Mouse (Mus musculus) 416B (cell line): ENCODE measurements at regions not wholly inside any gene's neighbourhood (a gene's known extent, or its start where the extent isn't known, plus 50 kb on each side); places are given as distances from the start of the nearest gene placed in this dataset.

Experiments
- DNase-seq: peaks from one replicate; pipeline ENCODE4 v3.0.0; 2011; ENCODE audit warnings: low read depth

DNA sequence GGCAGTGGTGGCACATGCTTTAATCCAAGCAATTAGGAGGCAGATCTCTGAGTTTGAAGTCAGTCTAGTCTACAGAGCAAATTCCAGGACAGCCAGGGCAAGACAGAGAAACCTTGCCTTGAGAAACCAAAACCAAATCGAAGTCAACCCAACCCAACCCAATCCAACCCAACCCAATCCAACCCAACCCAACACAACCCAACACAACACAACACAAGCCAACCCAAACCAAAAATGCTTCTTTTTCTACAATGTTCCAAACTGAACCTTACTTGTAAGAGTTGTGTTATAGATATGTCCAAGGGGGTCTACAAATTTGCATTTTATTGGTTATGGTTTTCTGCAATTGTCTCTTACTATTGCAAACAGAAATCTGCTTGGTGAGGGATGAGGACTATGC is 52.8 kb upstream of the Chodl start:
- DNase-seq: peak; percentile 71

DNA sequence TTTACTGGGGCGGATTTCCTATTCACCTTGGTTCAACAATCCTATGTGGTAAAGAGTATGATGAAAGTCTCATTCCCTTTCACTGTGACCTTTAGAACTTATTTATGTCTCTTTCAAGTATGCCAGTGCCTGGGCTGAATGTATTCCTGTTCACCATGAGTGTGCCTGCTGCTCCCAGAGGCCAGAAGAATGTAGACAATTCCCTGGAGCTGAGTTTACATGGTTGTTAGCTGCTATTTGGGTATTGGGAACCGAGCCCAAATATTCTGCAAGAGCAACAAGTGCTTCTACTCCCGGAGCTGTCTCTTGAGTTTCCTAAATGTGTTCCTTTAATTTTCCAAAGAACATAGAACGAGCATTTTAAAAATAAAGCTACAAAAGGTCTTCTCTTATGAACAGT is 71.7 kb upstream of the Chodl start:
- DNase-seq: no peak

DNA sequence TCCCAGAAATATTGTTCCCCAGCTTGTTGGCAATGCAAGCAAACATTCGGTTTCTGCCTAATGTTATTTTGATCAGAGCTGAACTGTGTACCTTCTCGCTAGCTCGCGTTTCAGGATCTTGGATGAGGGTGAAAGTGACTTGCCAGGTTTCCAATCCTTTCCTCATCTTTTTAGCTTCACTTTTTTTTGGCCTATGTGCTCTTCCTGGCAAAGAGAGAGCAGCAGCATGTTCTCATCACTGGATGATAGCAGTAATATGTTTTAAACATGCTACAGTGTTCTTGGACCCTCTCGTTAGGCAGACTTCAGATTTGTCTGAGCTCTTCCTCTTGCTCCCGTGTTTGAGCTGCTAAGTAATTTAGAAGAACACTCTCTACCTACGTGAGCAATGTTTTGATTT is 99.8 kb upstream of the Chodl start:
- DNase-seq: no peak

DNA sequence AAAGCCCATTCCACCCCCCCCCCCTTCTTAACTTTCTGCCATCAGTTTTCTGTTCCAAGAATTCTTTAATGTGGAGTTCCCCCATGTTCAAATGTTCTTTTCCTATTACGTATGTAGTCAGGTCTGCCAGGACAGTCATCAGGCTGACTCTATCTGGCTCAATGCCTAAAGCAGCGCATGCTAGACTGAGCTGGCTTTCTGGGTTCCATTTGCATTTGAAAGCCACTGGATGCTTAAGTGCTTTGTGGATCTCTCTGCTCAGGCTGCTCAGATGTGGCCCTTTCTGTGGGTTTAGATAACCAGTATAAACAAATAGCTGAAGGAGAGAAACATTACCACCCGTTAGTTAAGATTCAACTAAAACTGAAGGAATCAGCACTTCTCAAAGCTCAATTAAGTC is 103.0 kb upstream of the Chodl start:
- DNase-seq: no peak

DNA sequence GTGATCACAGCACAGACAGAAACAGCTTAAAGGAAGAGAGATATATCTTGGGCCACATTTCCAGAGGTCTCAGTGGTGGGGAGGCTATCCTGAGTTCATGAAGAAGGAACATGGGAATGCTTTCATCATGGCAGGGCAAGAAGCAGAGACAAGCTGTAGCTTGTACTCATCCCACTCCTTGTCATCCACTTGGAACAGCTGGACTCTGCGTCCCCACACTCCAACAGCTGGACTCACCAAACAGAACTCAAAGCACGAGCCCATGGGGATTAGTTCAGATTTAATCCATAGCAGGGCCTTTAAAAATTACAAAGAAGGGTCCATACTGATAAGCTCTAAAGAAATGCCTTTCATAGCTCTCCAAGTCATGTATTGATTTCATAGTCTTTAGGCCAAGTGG is 140.7 kb upstream of the Chodl start:
- no peak for DNase-seq

DNA sequence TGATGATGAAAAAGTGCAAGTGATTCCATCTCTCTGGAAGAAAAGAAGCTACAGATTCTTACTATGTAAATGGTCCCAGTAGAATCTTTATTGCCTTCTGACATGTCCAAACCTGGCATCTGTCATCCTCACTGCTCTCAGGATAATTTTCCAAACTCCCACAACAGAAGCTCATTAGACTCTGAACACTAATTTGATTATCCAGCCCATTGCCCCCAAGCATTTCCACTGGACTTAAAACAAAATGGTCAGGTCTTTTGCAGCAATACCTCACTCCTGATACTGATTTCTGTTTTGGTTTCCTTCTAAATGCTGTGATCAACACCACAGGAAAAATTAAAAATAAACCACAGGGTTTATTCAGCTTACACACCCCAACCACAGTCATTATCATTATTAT is 171.5 kb upstream of the Chodl start:
- no peak for DNase-seq

DNA sequence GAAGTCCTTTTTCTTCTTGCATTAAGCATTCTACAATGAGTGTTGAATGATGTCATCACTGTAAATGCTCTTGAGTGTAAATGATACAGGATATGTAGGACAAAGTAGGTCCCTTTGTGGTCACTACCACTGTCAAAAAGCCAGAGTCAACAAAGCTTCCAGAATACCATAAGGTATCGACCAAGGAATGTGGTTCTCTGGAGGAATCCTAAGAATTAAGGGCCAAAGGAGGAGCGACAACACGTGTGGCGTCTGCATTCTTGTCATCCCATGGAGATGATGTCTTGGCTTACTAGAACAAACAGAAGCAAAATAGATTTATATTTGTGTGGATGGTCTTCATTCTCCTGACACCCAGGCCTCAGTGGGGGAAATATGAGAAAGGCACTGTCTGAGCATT is 161.4 kb upstream of the D16Ertd472e start:
- DNase-seq: no peak

DNA sequence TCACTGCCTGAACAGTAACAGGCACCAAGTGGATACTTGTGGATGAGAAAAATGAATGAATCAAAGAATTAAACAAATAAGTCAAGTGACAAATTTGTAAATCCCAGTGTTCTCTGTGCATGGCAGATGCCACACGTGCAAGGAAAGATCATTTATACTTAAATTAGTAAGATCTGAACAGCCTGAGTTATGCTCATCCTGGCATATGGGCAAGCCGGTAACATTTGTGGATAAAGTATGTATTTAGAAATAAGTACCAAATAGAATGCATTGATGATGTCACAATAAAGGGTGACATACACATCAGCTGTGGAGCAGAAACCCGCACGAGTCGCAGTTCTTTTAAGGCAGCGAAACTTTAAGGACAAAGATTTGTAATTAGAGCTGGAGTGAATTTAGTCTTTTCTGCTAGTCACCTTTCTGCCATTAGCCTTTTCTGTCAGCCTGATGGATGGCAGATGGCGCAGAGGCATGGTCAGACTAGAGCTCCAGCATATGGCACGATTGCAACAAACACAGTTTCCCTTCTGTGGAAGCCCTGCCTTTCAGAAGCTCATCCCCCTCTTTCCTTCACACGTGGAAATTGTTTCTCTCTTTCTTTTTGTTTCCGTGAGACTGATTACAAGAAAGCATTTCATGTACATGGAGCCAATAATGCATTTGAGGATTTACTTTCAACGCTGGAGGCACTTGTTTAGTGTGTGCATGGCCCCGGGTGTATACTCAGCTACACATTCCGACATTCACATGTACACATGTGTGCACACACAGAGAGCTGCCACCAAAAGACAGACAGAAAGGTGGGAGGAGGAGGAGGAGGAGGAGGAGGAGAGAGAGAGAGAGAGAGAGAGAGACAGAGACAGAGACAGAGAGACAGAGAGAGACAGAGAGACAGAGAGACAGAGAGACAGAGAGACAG is 154.3 kb upstream of the D16Ertd472e start:
- no peak for DNase-seq

DNA sequence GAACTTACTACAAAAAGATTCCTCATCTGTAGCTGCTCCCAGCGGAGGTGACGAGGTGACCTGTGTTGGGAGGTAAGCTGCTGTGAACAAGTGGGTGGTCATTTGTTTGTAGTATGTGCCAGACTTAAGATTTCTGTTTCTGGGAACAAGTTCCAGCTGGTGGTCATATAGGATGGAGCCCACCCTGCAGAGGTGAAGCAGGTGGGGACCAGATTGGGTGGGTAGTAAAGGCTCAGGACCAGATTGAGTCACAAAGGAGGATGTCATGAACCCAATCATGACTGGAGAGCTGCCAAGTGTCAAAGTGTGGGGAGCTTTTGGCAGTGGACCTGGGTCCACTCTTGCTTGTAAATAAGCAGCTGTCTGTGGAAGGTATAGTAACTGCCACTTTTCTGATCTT is 149.0 kb upstream of the D16Ertd472e start:
- DNase-seq: no peak

DNA sequence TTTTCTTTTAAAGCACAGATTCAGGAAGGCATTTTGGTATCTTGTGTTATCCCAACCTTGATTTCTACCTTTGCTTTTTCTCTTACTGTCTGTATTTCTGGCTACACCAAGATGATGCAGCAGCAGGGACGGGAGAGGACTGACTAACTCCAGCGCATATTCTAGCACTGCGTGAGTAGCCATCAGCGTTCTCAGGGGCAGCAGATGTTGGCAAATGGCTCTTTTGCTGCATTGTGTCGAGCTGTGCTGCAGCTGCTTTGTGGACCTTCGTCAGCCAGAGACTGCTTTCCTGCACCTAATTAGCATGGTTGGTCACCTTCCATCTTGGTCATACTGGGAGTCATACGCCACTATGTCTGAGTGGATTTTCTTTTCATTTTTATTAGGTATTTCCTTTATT is 133.4 kb upstream of the D16Ertd472e start:
- DNase-seq: no peak

DNA sequence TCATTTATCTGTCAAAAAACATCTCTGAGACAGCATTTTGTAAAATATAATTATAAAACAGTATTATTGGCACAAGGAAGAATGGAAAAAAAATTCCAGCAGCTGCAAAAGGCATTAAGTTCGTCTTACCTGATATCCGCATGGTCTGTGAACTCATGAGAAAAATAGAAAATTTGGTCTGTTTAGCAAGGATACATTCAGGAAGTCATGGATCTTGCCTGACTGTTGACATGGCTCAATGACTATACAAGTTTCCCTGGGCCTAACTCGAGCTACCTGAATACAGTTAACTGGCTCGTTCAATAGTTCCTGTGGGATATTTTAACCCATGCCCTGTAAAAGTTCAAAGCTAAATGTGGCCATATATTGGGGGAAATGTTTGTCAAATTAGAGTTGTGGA is 131.1 kb upstream of the D16Ertd472e start:
- no peak for DNase-seq

DNA sequence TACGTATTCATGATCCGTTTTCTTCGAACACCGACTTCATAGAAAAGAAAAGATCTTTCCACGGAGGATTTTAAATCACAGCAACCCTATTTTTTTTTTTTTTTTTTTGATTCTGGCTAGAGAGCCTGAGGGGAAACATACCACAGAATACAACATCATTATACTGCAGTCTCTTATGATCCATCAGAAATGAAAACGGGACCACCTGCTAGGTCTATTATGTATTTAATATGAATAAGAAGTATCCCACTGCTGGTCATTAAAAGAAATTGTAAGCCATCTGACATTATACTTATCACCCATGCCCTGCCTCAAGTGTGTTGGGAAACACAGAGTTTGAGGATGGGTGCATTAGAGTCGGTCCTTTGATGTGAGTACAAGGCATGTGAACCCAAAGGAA is 130.7 kb upstream of the D16Ertd472e start:
- no peak for DNase-seq

DNA sequence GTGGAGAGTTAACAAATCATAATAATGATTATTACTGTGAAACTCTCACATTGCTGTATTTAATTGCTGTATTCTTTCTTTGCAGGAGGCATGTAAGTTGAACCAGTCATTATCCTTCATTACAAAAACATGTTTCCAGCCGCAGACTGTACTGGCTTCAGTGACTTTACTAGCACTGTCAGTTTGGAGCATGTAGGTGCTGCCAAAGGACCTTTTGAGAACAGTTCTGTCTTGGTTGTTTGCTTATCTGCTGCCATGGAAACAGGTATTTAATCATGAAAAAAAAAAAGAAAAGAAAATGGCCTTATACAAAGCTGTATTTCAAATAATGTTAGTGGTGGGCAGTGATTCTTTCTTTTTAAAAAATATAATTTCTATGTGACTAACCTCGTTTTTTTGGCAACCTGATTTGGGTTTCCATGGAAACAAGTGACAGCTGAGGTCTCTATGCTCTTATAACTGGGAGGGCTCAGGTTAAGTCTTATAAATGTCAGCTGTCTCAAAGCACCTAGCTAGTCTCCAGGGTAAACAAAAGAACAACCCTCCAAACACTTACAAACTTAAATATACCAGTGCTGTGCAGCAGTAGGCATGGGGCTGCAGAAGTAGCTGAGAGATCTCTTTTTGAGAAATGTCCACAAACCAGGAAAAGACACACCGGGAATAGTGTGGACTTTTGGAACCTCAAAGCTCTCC is 121.2 kb upstream of the D16Ertd472e start:
- DNase-seq: no peak

DNA sequence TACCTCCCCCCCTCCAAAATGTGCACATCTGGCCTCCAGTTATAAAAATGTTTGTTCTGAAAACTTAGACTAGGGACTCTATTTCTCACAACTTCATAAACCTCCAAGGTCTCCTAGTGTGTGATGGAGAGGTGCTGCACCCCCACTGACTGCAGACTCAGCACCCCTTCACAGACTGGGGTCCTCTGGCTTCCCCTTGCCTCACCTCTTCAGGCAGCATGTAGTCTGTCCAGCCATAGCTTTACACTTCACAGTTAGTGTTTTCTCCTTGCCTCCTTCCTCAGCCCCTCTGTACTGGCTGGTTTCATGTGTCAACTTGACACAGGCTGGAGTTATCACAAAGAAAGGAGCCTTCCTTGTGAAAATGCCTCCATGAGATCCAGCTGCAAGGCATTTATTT is 111.7 kb upstream of the D16Ertd472e start:
- no peak for DNase-seq

DNA sequence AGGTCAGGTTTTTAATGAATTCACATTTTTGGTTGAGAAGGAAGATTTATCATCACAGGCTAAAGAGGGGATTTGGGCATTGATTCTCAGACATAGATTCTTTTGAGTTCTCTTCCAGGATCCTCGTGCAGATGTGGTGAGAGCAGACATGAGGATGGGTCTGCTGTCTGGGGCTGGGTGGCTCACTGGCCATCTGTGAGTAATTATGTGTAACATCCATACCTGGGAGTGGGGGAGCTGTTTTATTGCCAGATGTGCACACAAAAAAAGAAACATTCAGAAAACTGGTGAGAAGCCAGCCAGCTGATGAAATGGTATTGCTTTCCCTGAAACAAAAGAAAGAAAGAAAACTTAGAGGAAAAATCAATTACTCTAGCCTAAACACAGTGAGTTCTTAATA is 108.7 kb upstream of the D16Ertd472e start:
- DNase-seq: no peak

DNA sequence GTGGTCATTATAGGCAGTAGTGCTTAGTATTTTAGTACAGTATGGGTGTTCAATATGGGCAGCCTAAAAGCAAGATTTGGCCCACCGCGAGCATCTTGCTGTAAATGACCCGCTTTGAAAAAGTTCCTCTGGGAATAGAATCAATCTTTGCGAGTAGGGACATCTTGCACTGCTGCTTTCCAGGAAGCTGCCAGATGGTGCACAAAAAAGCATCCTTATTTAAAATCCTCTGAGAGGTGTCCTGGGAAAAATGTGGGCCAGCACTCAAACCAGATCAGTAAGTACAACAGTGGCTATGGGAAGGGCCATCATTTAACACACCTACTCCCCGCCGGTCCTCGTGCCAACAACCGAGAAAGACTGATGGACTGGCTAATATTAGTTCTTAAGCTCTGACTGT is 107.5 kb upstream of the D16Ertd472e start:
- DNase-seq: no peak

DNA sequence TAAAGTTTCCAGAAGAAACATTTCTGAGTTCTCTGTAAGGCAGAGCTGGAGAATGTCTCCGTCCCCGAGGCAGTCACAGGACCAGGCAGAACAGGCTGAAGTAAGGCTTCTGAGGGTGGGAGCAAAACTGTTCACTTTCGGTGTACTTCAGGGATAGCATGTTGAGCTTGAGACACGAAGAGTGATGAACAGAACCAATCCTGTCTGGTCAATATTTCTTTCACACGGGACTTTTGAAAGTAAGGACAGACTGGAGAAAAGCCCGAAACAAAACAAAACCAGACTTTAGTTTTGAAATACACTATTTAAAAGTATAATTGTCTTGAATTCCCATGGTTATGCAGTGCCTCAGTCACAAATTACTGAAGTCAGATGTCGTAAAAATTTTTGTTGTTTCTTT is 84.6 kb upstream of the D16Ertd472e start:
- DNase-seq: no peak

DNA sequence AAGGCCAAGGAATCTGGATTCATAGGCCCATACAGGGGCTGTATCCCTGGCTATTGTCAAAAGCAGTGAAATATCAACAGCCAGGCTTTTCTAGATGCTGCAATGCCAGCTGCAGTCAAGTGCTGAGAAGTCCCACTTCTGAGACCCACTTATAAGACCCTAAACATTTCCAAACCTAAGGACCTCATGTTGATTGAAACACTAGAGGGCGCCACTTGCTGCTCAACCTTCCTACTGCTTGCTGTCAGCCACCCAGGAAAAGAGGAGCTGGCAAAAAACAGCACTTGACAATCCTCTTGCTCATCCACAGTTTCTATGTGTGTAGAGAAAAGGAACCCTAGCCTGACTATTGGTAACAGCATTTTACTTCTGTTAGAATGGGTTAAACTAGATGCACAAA is 68.2 kb upstream of the D16Ertd472e start:
- peak; percentile 20 for DNase-seq

DNA sequence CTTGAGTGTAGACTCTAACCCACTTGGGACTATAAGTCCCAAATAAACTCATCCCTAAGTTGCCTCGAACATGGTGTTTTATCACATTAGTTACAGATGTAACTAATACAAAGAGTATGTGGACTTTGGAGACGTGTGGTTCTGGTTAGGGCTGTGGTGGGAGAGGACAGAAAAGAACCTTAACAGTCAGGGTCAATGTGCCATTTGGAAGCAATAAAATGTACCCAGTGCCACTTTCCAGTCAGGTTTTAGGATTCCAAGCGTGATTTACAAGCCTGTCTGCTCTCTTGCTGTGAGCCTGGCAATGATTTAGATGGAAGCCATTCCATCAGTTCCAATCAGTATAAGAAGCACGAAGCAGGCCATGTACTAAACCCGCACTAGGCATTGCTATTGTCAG is 65.2 kb upstream of the D16Ertd472e start:
- no peak for DNase-seq

DNA sequence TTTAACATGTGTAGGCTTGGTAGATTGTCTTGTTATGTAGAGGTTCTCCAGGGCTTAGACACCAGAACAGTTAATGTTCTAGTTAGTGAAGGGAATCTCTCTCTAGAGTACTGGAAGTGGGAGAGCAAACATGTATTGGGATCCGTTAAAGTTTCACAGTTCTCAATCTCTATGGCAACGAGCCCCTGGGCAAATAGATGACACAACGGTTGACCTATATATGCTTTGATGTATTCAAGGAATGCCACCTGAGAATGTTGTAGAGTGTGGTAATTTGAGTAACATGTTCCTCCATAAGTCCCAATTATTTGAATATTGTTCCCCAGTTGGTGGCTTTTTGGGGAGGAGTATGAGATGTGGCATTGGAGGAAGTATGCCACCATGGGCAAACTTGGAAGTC is 64.7 kb upstream of the D16Ertd472e start:
- DNase-seq: no peak

DNA sequence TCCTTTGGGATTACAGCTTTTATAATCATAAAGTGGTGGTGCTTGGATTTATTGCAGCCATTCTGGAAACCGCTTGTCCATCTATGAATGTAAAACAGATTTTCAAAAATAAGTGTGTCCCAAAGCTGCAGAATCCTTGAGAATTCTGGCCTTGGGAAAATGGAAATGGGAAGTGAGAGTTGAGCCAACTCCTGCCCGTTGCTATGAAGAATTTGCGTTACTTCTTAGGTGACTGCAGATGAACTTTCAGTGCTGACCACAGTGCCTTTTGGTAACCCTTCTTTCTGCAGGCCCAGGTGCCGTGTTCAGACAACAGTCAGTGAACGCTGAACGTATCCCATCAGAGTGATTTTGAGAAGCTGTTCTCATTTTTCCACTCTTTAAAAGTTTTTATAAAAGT is 60.9 kb upstream of the D16Ertd472e start:
- no peak for DNase-seq

DNA sequence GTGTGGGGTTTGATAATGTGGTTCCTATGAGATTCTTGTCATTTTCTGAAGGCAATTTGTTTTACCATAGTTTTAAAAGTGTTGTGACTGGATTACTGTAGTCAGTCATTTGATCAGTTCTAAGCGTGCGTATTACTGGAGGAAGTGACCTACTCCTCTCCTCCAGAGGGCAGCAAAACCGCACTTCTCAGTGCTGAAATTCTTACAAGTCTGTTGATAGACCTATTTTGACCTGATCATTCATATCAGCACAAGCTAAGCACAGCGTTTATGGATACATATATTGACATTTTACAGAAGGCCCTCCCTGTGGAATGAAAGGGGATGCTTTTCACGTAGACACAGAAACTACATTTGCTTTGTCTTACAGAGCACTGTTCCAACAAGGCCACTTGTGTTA is 60.5 kb upstream of the D16Ertd472e start:
- DNase-seq: peak; percentile 75

DNA sequence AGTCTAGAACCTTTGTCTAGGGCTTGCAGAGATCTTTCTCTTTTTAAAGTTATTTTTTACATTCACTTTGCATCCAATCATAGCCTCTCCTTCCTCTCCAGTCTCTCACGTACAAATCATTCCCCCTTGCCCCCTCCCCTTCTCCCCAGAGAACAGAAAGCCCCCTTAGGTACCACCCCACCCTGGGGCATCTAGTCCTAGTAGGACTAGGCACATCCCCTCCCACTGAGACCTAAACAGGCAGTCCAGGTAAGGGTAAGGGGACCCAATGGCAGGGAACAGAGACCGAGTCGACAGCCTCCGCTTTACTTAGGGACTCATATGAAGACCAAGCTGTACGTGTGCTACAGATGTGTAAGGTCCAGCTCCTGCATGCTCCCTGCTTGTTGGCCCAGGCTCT is 59.3 kb upstream of the D16Ertd472e start:
- DNase-seq: no peak

DNA sequence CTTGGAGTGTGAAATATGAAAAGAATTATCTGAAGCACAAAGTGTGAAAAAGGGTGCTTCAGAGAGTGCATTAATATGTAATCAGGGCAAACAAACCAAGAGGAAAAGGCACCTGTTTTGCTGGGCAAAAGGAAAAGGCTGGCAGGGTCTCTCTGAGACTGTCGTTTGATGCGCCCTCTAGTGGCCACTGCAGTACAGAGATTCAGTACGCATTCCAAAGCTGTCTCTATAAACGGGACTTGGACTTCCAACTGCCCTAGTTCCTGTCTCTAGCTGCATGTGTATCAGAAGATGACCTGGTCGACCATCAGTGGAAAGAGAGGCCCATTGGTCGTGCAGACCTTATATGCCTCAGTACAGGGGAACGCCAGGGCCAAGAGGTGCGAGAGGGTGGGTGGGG is 58.7 kb upstream of the D16Ertd472e start:
- DNase-seq: peak; percentile 57
